Mouse (Mus musculus): ENCODE results near the gene Rev1. TPM values are rescaled to one million over a fixed set of nuclear protein-coding genes. Genes with fewer than 3 reads are reported as not detected.

The Rev1 gene
- polyA plus RNA-seq (2015; fragmentation: Nextera tagmentation; extraction: Ambion mirVana), result 38.9 and 43.5 TPM in 2 replicates

DNA sequence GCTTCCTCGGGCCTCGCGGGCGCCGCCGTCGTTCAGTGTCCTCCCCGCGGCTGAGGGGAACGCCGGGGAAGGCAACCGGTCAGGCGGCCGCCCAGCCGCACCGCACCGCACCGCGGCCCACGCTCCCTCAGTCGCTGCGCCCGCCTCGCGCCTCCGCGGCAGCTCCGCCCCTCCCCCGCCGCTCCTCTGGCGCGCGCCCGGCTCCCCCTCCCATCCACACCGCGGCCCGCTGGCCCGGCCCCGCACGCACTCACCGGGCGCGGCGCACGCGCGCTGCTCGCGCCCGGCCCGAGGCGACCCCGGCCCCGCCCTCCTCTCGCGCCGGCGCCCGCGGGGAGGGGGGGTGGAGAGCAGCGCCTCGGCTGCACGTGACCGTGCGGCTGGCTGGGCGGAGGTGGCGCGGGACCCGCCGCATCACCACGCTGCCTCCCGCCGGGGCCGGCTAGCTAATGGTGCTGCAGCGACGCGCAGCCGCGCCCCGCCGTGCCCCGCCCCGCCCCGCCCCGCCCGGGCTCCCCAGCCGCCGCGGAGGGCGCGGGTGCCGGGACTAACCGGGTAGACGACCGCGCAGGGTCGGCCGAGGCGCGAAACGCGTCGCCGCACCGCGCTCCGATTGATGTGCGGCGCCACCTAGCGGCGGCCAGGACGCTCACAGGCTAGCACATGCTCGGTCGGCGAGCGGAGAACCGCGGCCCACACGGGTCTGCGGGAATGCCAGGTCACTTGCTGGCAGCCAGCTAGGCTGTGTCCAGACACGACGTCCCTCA is at the start of gene Rev1:
Rev1 (minus strand) TSS at position 301 of the 767 bp plus-strand sequence.
- Histone ChIP-seq H3K4me3 (peak within 1 kb of the TSS; percentile 88), H3K27ac (peak within 1 kb of the TSS; percentile 97), H3K27me3 (no peaks in the 10 kb centered on the region), H3K36me3 (no peaks in the 10 kb centered on the region), H3K4me1 (replicated peaks) (peaks cover 31% of the 10 kb centered on the region), H3K4me2 (peak within 1 kb of the TSS; percentile 80), H3K9ac (peak within 1 kb of the TSS; percentile 94), H3K9me3 (no peaks in the 10 kb centered on the region)
- ATAC-seq (ENCODE audit: low FRiP score), result peak; percentile 93
- WGBS, result under 1% methylated on average over 89 of the region's 122 CpGs

DNA sequence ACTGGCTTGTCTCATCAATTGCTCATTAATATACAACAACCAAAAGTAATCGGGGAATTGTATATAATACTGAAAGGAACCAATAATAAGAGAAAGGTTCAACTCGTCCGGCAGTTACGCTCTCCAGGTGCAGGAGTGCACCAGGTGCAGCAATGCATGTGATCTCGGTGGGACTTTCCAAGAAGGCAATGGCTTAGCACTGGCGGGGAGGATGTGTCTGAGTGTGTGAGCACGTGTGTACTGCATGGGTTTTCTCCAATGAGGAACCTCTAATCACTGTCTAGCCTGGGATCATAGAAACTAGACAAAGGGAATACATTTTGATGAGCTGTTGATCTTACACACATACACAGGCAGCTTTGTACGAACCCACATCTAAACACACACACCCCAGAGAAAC is 49.3 kb upstream of the Rev1 start:
- WGBS, result 90% methylated on average over 8 of the region's 8 CpGs

DNA sequence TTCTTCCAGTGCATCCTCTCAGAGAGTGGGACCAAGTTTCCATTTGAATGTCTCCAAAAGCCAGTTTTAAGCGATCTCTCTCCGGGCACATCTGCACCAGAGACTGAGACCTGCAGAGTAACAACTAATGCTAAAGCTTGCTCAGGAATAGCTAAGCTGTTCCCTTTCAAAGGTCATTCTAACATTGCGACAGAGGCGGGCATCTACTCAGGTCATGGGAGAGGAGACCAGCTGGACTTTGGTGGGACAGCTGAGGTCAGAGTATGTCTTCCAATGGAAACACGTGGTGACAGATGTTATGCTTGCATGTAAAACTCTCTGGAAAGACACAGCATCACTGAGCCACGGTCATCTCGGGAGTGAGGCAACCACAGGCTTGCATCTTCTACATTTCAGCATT is 46.5 kb upstream of the Rev1 start:
- 94% methylated on average over 7 of the region's 7 CpGs for WGBS

More for the DNA sequence above, 49.3 kb upstream of the Rev1 start:
- no peak overlapping the region for H3K4me2 ChIP-seq
- no peak for ATAC-seq (ENCODE audit: low FRiP score)
- peaks cover 5% of the 10 kb centered on the region; the same call in 1 of the 2 replicates for H3K4me1 ChIP-seq (replicated peaks)
- H3K27me3 ChIP-seq, result no peaks in the 10 kb centered on the region
- peaks cover 65% of the 10 kb centered on the region for H3K36me3 ChIP-seq
- no peak overlapping the region for H3K27ac ChIP-seq
- H3K9me3 ChIP-seq, result no peaks in the 10 kb centered on the region
- no peak overlapping the region for H3K9ac ChIP-seq
- no peak overlapping the region for H3K4me3 ChIP-seq

DNA sequence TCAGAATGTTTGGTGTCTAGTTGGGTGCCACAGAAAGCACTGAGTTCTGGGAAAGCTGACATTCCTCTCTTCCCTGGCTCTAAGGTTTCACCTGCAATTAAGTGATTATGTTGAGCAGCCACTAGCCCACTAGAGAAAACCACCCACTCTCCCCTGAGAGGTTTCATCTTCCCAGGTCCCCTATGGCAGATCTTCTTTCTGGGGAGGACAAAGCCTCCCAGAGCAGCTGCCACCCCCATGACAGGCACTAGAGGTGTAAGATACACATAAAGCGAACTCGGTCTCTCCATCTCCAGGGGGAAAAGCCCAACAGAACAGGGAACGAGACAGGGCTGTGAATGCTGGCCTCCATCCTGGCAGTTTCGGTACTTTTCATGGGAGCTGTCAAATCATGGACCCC is 42.3 kb upstream of the Rev1 start:
- H3K4me1 ChIP-seq (replicated peaks), result no peaks in the 10 kb centered on the region
- no peak overlapping the region for H3K4me3 ChIP-seq
- ATAC-seq (ENCODE audit: low FRiP score), result no peak
- no peaks in the 10 kb centered on the region for H3K27me3 ChIP-seq
- no peak overlapping the region for H3K9ac ChIP-seq
- no peak overlapping the region for H3K4me2 ChIP-seq
- no peaks in the 10 kb centered on the region for H3K9me3 ChIP-seq
- H3K36me3 ChIP-seq, result peaks cover 13% of the 10 kb centered on the region
- H3K27ac ChIP-seq, result no peak overlapping the region
- 87% methylated on average over 4 of the region's 4 CpGs for WGBS

More for the DNA sequence above, 46.5 kb upstream of the Rev1 start:
- H3K4me1 ChIP-seq (replicated peaks), result no peaks in the 10 kb centered on the region
- no peak overlapping the region for H3K4me3 ChIP-seq
- H3K9me3 ChIP-seq, result no peaks in the 10 kb centered on the region
- ATAC-seq (ENCODE audit: low FRiP score), result no peak
- H3K36me3 ChIP-seq, result peaks cover 51% of the 10 kb centered on the region
- no peak overlapping the region for H3K4me2 ChIP-seq
- H3K9ac ChIP-seq, result no peak overlapping the region
- no peak overlapping the region for H3K27ac ChIP-seq
- no peaks in the 10 kb centered on the region for H3K27me3 ChIP-seq

DNA sequence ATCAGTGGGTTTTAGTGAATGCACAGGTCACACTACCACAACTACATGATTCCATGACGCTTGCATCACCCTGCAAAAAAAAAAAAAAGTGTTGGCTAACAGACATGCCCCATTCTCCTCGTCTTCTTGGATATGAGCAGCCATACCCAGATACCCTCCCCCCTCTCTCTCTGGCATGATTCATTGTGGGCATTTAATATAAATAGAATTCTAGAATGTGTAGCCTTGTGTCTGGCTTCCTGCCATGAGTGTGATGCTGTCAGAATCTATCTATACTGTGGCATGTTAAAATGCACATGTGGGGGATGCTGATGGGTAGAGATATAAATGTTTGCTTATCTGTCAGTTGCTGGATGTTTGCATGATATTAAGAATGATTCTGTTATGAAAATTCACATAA is 36.1 kb upstream of the Rev1 start:
- Histone ChIP-seq H3K27ac (no peak overlapping the region), H3K4me3 (no peak overlapping the region), H3K36me3 (no peaks in the 10 kb centered on the region), H3K9ac (no peak overlapping the region), H3K4me1 (replicated peaks) (peaks cover 7% of the 10 kb centered on the region; the same call in 1 of the 2 replicates), H3K4me2 (no peak overlapping the region), H3K9me3 (no peaks in the 10 kb centered on the region), H3K27me3 (no peaks in the 10 kb centered on the region)
- WGBS, result 70% methylated on average over 2 of the region's 2 CpGs
- ATAC-seq (ENCODE audit: low FRiP score), result no peak

- no peak overlapping the region for H3K4me2 ChIP-seq
- H3K9me3 ChIP-seq, result no peaks in the 10 kb centered on the region
- H3K36me3 ChIP-seq, result no peaks in the 10 kb centered on the region
- H3K27me3 ChIP-seq, result no peaks in the 10 kb centered on the region
- H3K4me1 ChIP-seq (replicated peaks), result no peaks in the 10 kb centered on the region
- WGBS, result 92% methylated on average over 5 of the region's 5 CpGs
- H3K27ac ChIP-seq, result no peak overlapping the region
- no peak overlapping the region for H3K9ac ChIP-seq
- no peak overlapping the region for H3K4me3 ChIP-seq
- ATAC-seq (ENCODE audit: low FRiP score), result no peak
Measured at GRCm38 (mm10) chr1:38150086-38150485, 20.5 kb upstream of the Rev1 start.

GRCm38 (mm10) chr1:38146008-38146407 is 16.4 kb upstream of the Rev1 start:
- no peak for ATAC-seq (ENCODE audit: low FRiP score)

GRCm38 (mm10) chr1:38141371-38141770 is 11.8 kb upstream of the Rev1 start:
- Histone ChIP-seq H3K27me3 (no peaks in the 10 kb centered on the region), H3K36me3 (no peaks in the 10 kb centered on the region), H3K4me3 (no peak overlapping the region), H3K27ac (no peak overlapping the region), H3K4me1 (replicated peaks) (no peaks in the 10 kb centered on the region), H3K4me2 (no peak overlapping the region), H3K9me3 (no peaks in the 10 kb centered on the region), H3K9ac (no peak overlapping the region)
- no peak for ATAC-seq (ENCODE audit: low FRiP score)
- WGBS, result 74% methylated on average over 1 of the region's 1 CpGs

More at GRCm38 (mm10) chr1:38146008-38146407, 16.4 kb upstream of the Rev1 start:
- Histone ChIP-seq H3K27me3 (no peaks in the 10 kb centered on the region), H3K36me3 (no peaks in the 10 kb centered on the region), H3K9me3 (no peaks in the 10 kb centered on the region), H3K9ac (no peak overlapping the region), H3K4me1 (replicated peaks) (no peaks in the 10 kb centered on the region), H3K4me3 (no peak overlapping the region), H3K4me2 (no peak overlapping the region), H3K27ac (no peak overlapping the region)
- 93% methylated on average over 4 of the region's 4 CpGs for WGBS

- H3K9me3 ChIP-seq, result no peaks in the 10 kb centered on the region
- H3K4me1 ChIP-seq (replicated peaks), result no peaks in the 10 kb centered on the region
- H3K27me3 ChIP-seq, result no peaks in the 10 kb centered on the region
- no peak overlapping the region for H3K27ac ChIP-seq
- no peak overlapping the region for H3K4me2 ChIP-seq
- H3K9ac ChIP-seq, result no peak overlapping the region
- 87% methylated on average over 2 of the region's 2 CpGs for WGBS
- ATAC-seq (ENCODE audit: low FRiP score), result no peak
- H3K4me3 ChIP-seq, result no peak overlapping the region
- H3K36me3 ChIP-seq, result no peaks in the 10 kb centered on the region
Measured at GRCm38 (mm10) chr1:38140911-38141310, 11.3 kb upstream of the Rev1 start.

DNA sequence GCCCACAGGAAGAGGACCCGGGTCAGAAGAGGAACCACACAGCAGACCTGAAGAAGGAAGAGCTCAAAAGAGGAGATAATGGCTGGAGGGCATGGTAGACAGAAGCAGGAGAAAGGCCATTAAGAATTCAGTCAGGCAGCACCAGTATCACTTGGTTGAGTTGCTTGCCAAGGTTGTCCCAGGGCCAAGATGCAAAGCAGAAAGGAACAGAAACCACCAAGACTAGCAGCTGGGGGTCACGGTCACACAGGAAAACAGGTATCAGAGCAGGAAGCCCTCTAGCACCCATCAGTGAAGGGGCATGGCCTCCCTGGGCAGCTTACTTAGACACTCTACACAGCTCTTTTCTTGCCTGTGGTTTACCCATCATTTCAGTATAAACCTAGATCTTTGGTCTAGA is 9.8 kb upstream of the Rev1 start:
- no peak overlapping the region for H3K27ac ChIP-seq
- WGBS, result 87% methylated on average over 2 of the region's 2 CpGs
- ATAC-seq (ENCODE audit: low FRiP score), result no peak
- no peaks in the 10 kb centered on the region for H3K36me3 ChIP-seq
- no peaks in the 10 kb centered on the region for H3K27me3 ChIP-seq
- no peaks in the 10 kb centered on the region for H3K4me1 ChIP-seq (replicated peaks)
- H3K9me3 ChIP-seq, result no peaks in the 10 kb centered on the region
- H3K4me2 ChIP-seq, result no peak overlapping the region
- H3K4me3 ChIP-seq, result no peak overlapping the region
- H3K9ac ChIP-seq, result no peak overlapping the region

DNA sequence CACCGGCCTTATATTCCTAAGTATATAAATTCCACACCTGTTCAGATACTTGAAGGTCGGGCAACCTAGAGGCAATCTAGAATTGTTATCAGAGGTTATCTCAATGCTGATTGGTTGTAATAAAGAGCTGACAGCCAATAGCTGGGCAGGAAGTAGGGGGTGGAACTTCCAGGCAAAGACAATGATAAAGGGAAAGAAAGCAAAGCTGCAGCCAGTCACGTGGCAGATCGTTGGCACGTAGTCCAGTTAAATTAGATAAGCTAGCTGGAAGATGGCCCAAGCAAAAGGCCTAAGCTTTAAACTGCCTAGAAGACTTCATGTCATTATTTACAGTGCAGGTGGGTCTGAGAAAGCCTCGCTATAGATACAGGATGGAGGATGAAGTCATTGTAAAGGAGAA is 3.3 kb upstream of the Rev1 start:
- WGBS, result 72% methylated on average over 6 of the region's 6 CpGs
- no peaks in the 10 kb centered on the region for H3K9me3 ChIP-seq
- no peaks in the 10 kb centered on the region for H3K27me3 ChIP-seq
- H3K36me3 ChIP-seq, result no peaks in the 10 kb centered on the region
- no peak overlapping the region for H3K9ac ChIP-seq
- no peak for ATAC-seq (ENCODE audit: low FRiP score)
- H3K4me2 ChIP-seq, result no peak overlapping the region
- peaks cover 16% of the 10 kb centered on the region for H3K4me1 ChIP-seq (replicated peaks)
- no peak overlapping the region for H3K27ac ChIP-seq
- H3K4me3 ChIP-seq, result no peak overlapping the region

- Histone ChIP-seq H3K36me3 (no peaks in the 10 kb centered on the region), H3K27ac (peak overlapping the region; percentile 97; the same call in 1 of the 2 replicates), H3K4me3 (0 out of 2 replicates have a peak overlapping the region, but pooled peaks have one; percentile 88), H3K9me3 (no peaks in the 10 kb centered on the region), H3K9ac (no peak overlapping the region), H3K4me2 (peak overlapping the region; percentile 80; the same call in 1 of the 2 replicates), H3K27me3 (no peaks in the 10 kb centered on the region), H3K4me1 (replicated peaks) (peaks cover 31% of the 10 kb centered on the region)
- 53% methylated on average over 10 of the region's 10 CpGs for WGBS
- ATAC-seq (ENCODE audit: low FRiP score), result no peak
Measured at GRCm38 (mm10) chr1:38130715-38131483, 1.3 kb upstream of the Rev1 start.
